Mouse (Mus musculus) brain, embryonic 14.5 days (tissue): ENCODE measurements at regions not wholly inside any gene's neighbourhood (a gene's known extent, or its start where the extent isn't known, plus 50 kb on each side); places are given as distances from the start of the nearest gene placed in this dataset.

Experiments used
- CTCF ChIP-seq: fragments of 200-500 bp; IDR thresholded peaks from 2 replicates; pipeline ENCODE4 v1.5.1; 2012; ENCODE audit warnings: inconsistent platforms, mild to moderate bottlenecking, moderate library complexity, borderline replicate concordance; ENCODE audit not compliant: insufficient read depth, insufficient read length; ENCODE audit errors: extremely low read depth
- POLR2A ChIP-seq: fragments of 200-500 bp; IDR thresholded peaks from 2 replicates; pipeline ENCODE4 v1.6.1; 2012; ENCODE audit warnings: mild to moderate bottlenecking, inconsistent platforms, borderline replicate concordance; ENCODE audit not compliant: poor library complexity, insufficient read depth, insufficient read length, severe bottlenecking; ENCODE audit errors: extremely low read depth

GRCm38 (mm10) chr4:84137171-84137919 is 537.7 kb downstream of the Bnc2 start:
- no peak for TF ChIP-seq CTCF
- no peak for TF ChIP-seq POLR2A
